Mouse (Mus musculus): ENCODE data around the gene Ppfia1.

DNA sequence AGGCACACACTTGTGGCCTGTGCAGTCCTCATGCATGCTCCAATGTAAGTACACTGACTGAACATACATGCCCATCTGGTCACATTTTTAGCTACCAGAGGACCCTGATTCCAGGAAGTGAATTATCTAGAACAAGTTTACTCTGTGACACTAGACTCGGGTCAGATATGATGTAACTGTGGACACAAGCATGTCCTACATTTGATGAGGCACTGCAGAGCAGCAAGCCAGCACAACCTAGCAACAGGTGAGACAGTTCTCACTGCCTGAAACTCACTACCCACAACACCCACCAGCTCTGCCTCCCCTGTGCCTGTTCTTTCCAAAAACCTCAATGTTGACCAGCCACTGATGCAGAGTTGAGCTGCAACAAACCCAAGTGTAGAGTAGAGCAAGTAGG, 2.7 kb downstream of the Ppfia1 start:
- TF ChIP-seq POLR2A (IDR thresholded peaks at IDR 0.05; ENCODE audit: low read depth, low read length) (no peak), E2F4 (IDR thresholded peaks at IDR 0.05; ENCODE audit: insufficient replicate concordance, low read depth, low read length) (no peak), HCFC1 (IDR thresholded peaks at IDR 0.05; ENCODE audit: low read depth, low read length) (no peak), USF2 (conservative IDR thresholded peaks at IDR 0.05; ENCODE audit: low read depth, low read length) (no peak), EP300 (IDR thresholded peaks at IDR 0.05; ENCODE audit: low read length) (no peak)
